Mouse (Mus musculus) CH12.LX (cell line): ENCODE results near the gene Mab21l1. TPM values are rescaled to one million over a fixed set of nuclear protein-coding genes. Genes with fewer than 3 reads are reported as not detected.

Source experiments
- DNase-seq: peaks from one replicate; pipeline ENCODE4 v3.0.0-alpha.2; 2013; ENCODE audit errors: extremely low read depth
- H3K27ac ChIP-seq: 2 replicates; pipeline ENCODE4 v1.5.1; 2012; ENCODE audit warnings: low read depth, mild to moderate bottlenecking, control low read depth, moderate library complexity; ENCODE audit not compliant: insufficient read depth
- H3K27me3 ChIP-seq: replicated peaks from 2 replicates; pipeline ENCODE3; 2012; ENCODE audit warnings: inconsistent platforms
- H3K36me3 ChIP-seq, 2 experiments: replicated peaks in 1 of 2; 2 replicates each; pipeline versions ENCODE3 to v1.6.1; 2012; ENCODE audit warnings: inconsistent platforms in 1 of 2, low read length in 1 of 2, mild to moderate bottlenecking in 1 of 2, mixed read lengths in 1 of 2, moderate library complexity in 1 of 2; ENCODE audit not compliant: control insufficient read depth in 1 of 2, insufficient read depth in 1 of 2
- H3K4me1 ChIP-seq, 2 experiments: 2 replicates each; pipeline ENCODE4 v1.6.1; 2012; ENCODE audit warnings: inconsistent platforms in 1 of 2, moderate library complexity in 1 of 2; ENCODE audit not compliant: insufficient read depth in 2 of 2, control insufficient read depth in 1 of 2
- H3K4me2 ChIP-seq: 2 replicates; pipeline ENCODE4 v1.6.1; 2012; ENCODE audit warnings: low read depth, mild to moderate bottlenecking, control low read depth; ENCODE audit not compliant: poor library complexity, insufficient read depth, severe bottlenecking
- H3K4me3 ChIP-seq, 3 experiments: fragments of 150-350 bp in 1 of 3; sonication (generic) in 1 of 3; replicated peaks in 1 of 3; 2 replicates each; pipeline versions ENCODE3 to v1.5.1; 2011 to 2012; ENCODE audit warnings: low read depth in 2 of 3, low read length in 2 of 3, mild to moderate bottlenecking in 2 of 3, moderate library complexity in 2 of 3, control low read depth in 1 of 3, improper control_type of control experiment in 1 of 3, inconsistent platforms in 1 of 3, mixed read lengths in 1 of 3; ENCODE audit not compliant: poor library complexity in 1 of 3
- H3K79me2 ChIP-seq: replicated peaks from 2 replicates; pipeline ENCODE4 v1.6.1; 2012; ENCODE audit warnings: mild to moderate bottlenecking, moderate library complexity; ENCODE audit not compliant: control insufficient read depth, poor library complexity, insufficient read depth, severe bottlenecking; ENCODE audit errors: extremely low read depth
- H3K9ac ChIP-seq: 2 replicates; pipeline ENCODE4 v1.6.1; 2012; ENCODE audit warnings: low read depth, mild to moderate bottlenecking, control low read depth, moderate library complexity; ENCODE audit not compliant: insufficient read depth
- H3K9me3 ChIP-seq: replicated peaks from 2 replicates; pipeline ENCODE3; 2012; ENCODE audit warnings: low read length, inconsistent platforms, mixed read lengths
- CHD1 ChIP-seq: IDR thresholded peaks from 2 replicates; pipeline ENCODE4 v1.6.1; 2012; ENCODE audit warnings: low read depth, low read length, improper control_type of control experiment, inconsistent platforms
- CHD2 ChIP-seq: IDR thresholded peaks from 2 replicates; pipeline ENCODE4 v1.6.1; 2011; ENCODE audit warnings: low read length, improper control_type of control experiment
- ELF1 ChIP-seq: IDR thresholded peaks from 2 replicates; pipeline ENCODE4 v1.6.1; 2014; ENCODE audit warnings: low read depth, mild to moderate bottlenecking, inconsistent platforms, low read length, improper control_type of control experiment
- EP300 ChIP-seq: IDR thresholded peaks from 2 replicates; pipeline ENCODE4 v1.6.1; 2011; ENCODE audit warnings: low read length, improper control_type of control experiment
- HCFC1 ChIP-seq: IDR thresholded peaks from 2 replicates; pipeline ENCODE4 v1.6.1; 2012; ENCODE audit warnings: low read depth, mild to moderate bottlenecking, inconsistent platforms, low read length, improper control_type of control experiment
- IRF4 ChIP-seq: IDR thresholded peaks from 2 replicates; pipeline ENCODE4 v1.6.1; 2014; ENCODE audit warnings: low read depth, mild to moderate bottlenecking, inconsistent platforms, low read length, improper control_type of control experiment
- JUN ChIP-seq: IDR thresholded peaks from 2 replicates; pipeline ENCODE4 v1.6.1; 2011; ENCODE audit warnings: low read depth, mild to moderate bottlenecking, low read length, improper control_type of control experiment, moderate library complexity; ENCODE audit not compliant: insufficient read depth
- JUND ChIP-seq: conservative IDR thresholded peaks from 2 replicates; pipeline ENCODE4 v1.6.1; 2011; ENCODE audit warnings: low read depth, low read length, improper control_type of control experiment
- KAT2A ChIP-seq: IDR thresholded peaks from 2 replicates; pipeline ENCODE4 v1.6.1; 2012; ENCODE audit warnings: low read length, improper control_type of control experiment, inconsistent platforms; ENCODE audit not compliant: insufficient replicate concordance
- MAFK ChIP-seq: IDR thresholded peaks from 2 replicates; pipeline ENCODE4 v1.6.1; 2011; ENCODE audit warnings: low read length, improper control_type of control experiment; ENCODE audit not compliant: insufficient replicate concordance
- MAX ChIP-seq: IDR thresholded peaks from 2 replicates; pipeline ENCODE4 v1.6.1; 2011; ENCODE audit warnings: low read length, improper control_type of control experiment
- MAZ ChIP-seq: IDR thresholded peaks from 2 replicates; pipeline ENCODE4 v1.6.1; 2012; ENCODE audit warnings: low read depth, mild to moderate bottlenecking, inconsistent platforms, low read length, improper control_type of control experiment, moderate library complexity
- MEF2A ChIP-seq: IDR thresholded peaks from 2 replicates; pipeline ENCODE4 v1.6.1; 2014; ENCODE audit warnings: low read depth, mild to moderate bottlenecking, inconsistent platforms, low read length, improper control_type of control experiment, borderline replicate concordance
- MYC ChIP-seq: IDR thresholded peaks from 2 replicates; pipeline ENCODE4 v1.6.1; 2011; ENCODE audit warnings: low read depth, mild to moderate bottlenecking, improper control_type of control experiment, low read length
- NRF1 ChIP-seq: IDR thresholded peaks from 2 replicates; pipeline ENCODE4 v1.6.1; 2014; ENCODE audit warnings: low read depth, mild to moderate bottlenecking, inconsistent platforms, low read length, improper control_type of control experiment, moderate library complexity
- PAX5 ChIP-seq: IDR thresholded peaks from 2 replicates; pipeline ENCODE4 v1.6.1; 2012; ENCODE audit warnings: low read length, inconsistent platforms, mixed read lengths
- POLR2A ChIP-seq: IDR thresholded peaks from 2 replicates; pipeline ENCODE4 v1.6.1; 2011; ENCODE audit warnings: low read depth, mild to moderate bottlenecking, improper control_type of control experiment, low read length
- POLR2AphosphoS2 ChIP-seq: IDR thresholded peaks from 2 replicates; pipeline ENCODE4 v1.6.1; 2011; ENCODE audit warnings: low read depth, low read length, improper control_type of control experiment
- RAD21 ChIP-seq: IDR thresholded peaks from 2 replicates; pipeline ENCODE4 v1.6.1; 2011; ENCODE audit warnings: low read depth, mild to moderate bottlenecking, low read length, improper control_type of control experiment, moderate library complexity
- SIN3A ChIP-seq: IDR thresholded peaks from 2 replicates; pipeline ENCODE4 v1.6.1; 2012; ENCODE audit warnings: low read length, improper control_type of control experiment, inconsistent platforms
- SMC3 ChIP-seq: IDR thresholded peaks from 2 replicates; pipeline ENCODE4 v1.6.1; 2011; ENCODE audit warnings: low read depth, low read length, improper control_type of control experiment
- TBP ChIP-seq: conservative IDR thresholded peaks from 2 replicates; pipeline ENCODE4 v1.6.1; 2011; ENCODE audit warnings: low read depth, low read length, improper control_type of control experiment
- TCF12 ChIP-seq: IDR thresholded peaks from 2 replicates; pipeline ENCODE4 v1.6.1; 2014; ENCODE audit warnings: low read depth, mild to moderate bottlenecking, inconsistent platforms, low read length, improper control_type of control experiment
- UBTF ChIP-seq: IDR thresholded peaks from 2 replicates; pipeline ENCODE4 v1.6.1; 2012; ENCODE audit warnings: low read depth, mild to moderate bottlenecking, inconsistent platforms, low read length, improper control_type of control experiment, moderate library complexity
- USF1 ChIP-seq: IDR thresholded peaks from 2 replicates; pipeline ENCODE4 v1.6.1; 2014; ENCODE audit warnings: low read depth, mild to moderate bottlenecking, inconsistent platforms, low read length, improper control_type of control experiment
- USF2 ChIP-seq: conservative IDR thresholded peaks from 2 replicates; pipeline ENCODE4 v1.6.1; 2011; ENCODE audit warnings: low read depth, low read length, improper control_type of control experiment
- ZKSCAN1 ChIP-seq: IDR thresholded peaks from 2 replicates; pipeline ENCODE4 v1.6.1; 2012; ENCODE audit warnings: low read depth, inconsistent platforms, low read length, improper control_type of control experiment, borderline replicate concordance
- dilution Hi-C: fragments of 300-500 bp; cut with MboI; formaldehyde crosslinking; loops from 2 replicates; pipeline ENCODE4 v1.14.3; 2020; ENCODE audit warnings: low sequenced_read_pairs; ENCODE audit not compliant: extremely low pct_unique_long_range_greater_than_20kb, extremely low pct_ligation_motif_present
- in situ Hi-C: fragments of 300-500 bp; cut with MboI; formaldehyde crosslinking; loops from 3 replicates; pipeline ENCODE4 v1.14.3; 2019; ENCODE audit warnings: low sequenced_read_pairs, low pct_ligation_motif_present, low pct_unique_long_range_greater_than_20kb, mixed read lengths
- polyA plus RNA-seq: library from polyadenylated mRNA; unstranded; fragments of >175 nt; gene quantifications from 2 replicates; pipeline ENCODE4 v1.2.1, GENCODE M21; 2012; ENCODE audit warnings: low read depth; ENCODE audit not compliant: insufficient read length
- total RNA-seq, 2 experiments: library from RNA; depleted of rRNA; stranded (reverse); fragments of 300-350 nt in 1 of 2; fragments of >200 nt in 1 of 2; gene quantifications; 2 replicates each; pipeline ENCODE4 v1.2.3; 2012 to 2014

Gene Mab21l1
- total and polyA plus RNA-seq, 3 experiments, result not detected

- Histone ChIP-seq H3K4me3 (no peak overlapping the region), H3K4me2 (no peak overlapping the region), H3K36me3 (no peaks in the 10 kb centered on the region), H3K9me3 (peaks cover 63% of the 10 kb centered on the region), H3K4me1 (no peaks in the 10 kb centered on the region), H3K27me3 (no peaks in the 10 kb centered on the region), H3K79me2 (no peaks in the 10 kb centered on the region), H3K27ac (no peak overlapping the region), H3K9ac (no peak overlapping the region)
- in situ Hi-C loops, result no loop called here
- no peak for DNase-seq
- TF ChIP-seq MAZ (no peak), NRF1 (no peak), KAT2A (no peak), SIN3A (no peak), JUND (no peak), MAX (no peak), MEF2A (no peak), UBTF (no peak), TCF12 (no peak), TBP (no peak), USF1 (no peak), JUN (no peak), EP300 (no peak), POLR2A (no peak), SMC3 (no peak), POLR2AphosphoS2 (no peak), RAD21 (no peak), PAX5 (no peak)
- dilution Hi-C loops, result no loop called here
These were observed 29.8 kb upstream of the Mab21l1 start for GRCm38 (mm10) chr3:55752558-55752957.

GRCm38 (mm10) chr3:55753872-55754271, 28.4 kb upstream of the Mab21l1 start:
- peaks cover 61% of the 10 kb centered on the region for H3K9me3 ChIP-seq

More at GRCm38 (mm10) chr3:55753872-55754271, 28.4 kb upstream of the Mab21l1 start:
- in situ Hi-C loops (no loop called here), dilution Hi-C loops (no loop called here)
- Histone ChIP-seq H3K4me1 (no peaks in the 10 kb centered on the region), H3K27ac (no peak overlapping the region), H3K27me3 (no peaks in the 10 kb centered on the region), H3K4me2 (no peak overlapping the region), H3K9ac (no peak overlapping the region), H3K4me3 (no peak overlapping the region), H3K36me3 (no peaks in the 10 kb centered on the region), H3K79me2 (no peaks in the 10 kb centered on the region)
- no peak for DNase-seq
- no peak for TF ChIP-seq CHD1
- TF ChIP-seq TCF12, result no peak
- no peak for TF ChIP-seq JUND
- no peak for TF ChIP-seq ZKSCAN1
- TF ChIP-seq USF2, result no peak
- no peak for TF ChIP-seq ELF1
- TF ChIP-seq NRF1, result no peak
- TF ChIP-seq IRF4, result no peak
- TF ChIP-seq CHD2, result no peak
- no peak for TF ChIP-seq MYC
- TF ChIP-seq EP300, result no peak
- TF ChIP-seq SMC3, result no peak
- TF ChIP-seq MAZ, result no peak
- TF ChIP-seq SIN3A, result no peak
- no peak for TF ChIP-seq MAFK
- no peak for TF ChIP-seq HCFC1
